Mouse (Mus musculus) left cerebral cortex, adult 18-20 months (tissue): ENCODE data around the gene Ncapd2. TPM values are rescaled to one million over a fixed set of nuclear protein-coding genes. Genes with fewer than 3 reads are reported as not detected.
A peak's percentile ranks its signal among the peaks of the same experiment; 100 is the strongest.

Experiments
- DNase-seq, 2 experiments: peaks; one replicate each; pipeline ENCODE4 v3.0.0; 2021 to 2022; ENCODE audit warnings: low spot score in 2 of 2, mixed read lengths in 1 of 2
- total RNA-seq, 2 experiments: library from RNA; stranded (reverse); gene quantifications; 2 replicates each; pipeline ENCODE4 v1.2.3; 2021

Gene Ncapd2
- total RNA-seq, 2 experiments from 2014 or later = 22.0 to 24.4 TPM

DNA sequence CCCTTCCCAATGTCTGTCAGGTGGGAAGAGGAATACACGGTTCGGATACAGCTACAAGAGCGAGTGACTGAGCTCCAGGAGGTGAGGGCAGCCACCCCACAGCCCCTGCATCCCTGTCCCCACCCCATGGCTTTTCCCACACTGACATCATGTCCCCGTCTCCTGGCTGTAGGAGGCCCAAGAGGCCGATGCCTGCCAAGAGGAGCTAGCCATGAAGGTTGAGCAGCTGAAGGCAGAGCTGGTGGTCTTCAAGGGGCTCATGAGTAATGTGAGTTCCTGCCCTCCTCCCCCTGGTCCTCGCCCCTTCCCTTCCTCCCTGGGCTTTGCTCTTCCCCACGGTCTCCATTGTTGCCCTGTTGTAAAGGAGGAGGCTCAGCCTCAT, 41.9 kb downstream of the Ncapd2 start:
- DNase-seq = no peak

DNA sequence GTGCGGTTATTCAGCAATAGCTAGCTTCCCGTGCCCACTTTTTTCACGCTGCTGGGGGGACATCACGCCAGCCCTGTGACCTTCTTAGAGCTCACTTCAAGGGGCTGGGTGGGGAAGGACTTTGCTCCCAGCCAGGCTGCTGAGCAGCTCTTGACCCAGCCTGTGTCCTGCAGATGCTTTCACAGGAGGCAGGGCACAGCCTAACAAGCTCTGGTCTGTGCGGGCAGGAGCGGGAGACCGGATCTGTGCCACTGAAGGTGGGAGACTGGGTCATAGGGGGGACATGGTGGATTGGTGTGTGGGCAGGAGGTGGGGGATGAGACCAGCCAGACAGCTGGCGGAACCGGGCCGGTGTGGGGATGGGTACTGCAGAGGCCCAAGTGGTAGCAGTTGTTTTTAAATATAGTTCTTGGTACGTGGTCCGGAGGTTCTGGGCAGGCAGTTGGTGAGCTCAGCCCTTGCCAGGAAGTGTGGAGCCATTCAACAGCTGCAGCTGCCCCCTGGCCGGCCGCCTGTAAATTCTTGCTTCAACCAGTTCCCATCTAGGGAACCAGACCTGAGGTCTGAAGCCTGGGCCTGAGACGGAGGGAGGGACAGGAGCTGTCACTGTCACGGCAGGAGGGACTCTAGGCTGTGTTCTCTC, 42.5 kb downstream of the Ncapd2 start:
- DNase-seq = peak; percentile 55 to 72

DNA sequence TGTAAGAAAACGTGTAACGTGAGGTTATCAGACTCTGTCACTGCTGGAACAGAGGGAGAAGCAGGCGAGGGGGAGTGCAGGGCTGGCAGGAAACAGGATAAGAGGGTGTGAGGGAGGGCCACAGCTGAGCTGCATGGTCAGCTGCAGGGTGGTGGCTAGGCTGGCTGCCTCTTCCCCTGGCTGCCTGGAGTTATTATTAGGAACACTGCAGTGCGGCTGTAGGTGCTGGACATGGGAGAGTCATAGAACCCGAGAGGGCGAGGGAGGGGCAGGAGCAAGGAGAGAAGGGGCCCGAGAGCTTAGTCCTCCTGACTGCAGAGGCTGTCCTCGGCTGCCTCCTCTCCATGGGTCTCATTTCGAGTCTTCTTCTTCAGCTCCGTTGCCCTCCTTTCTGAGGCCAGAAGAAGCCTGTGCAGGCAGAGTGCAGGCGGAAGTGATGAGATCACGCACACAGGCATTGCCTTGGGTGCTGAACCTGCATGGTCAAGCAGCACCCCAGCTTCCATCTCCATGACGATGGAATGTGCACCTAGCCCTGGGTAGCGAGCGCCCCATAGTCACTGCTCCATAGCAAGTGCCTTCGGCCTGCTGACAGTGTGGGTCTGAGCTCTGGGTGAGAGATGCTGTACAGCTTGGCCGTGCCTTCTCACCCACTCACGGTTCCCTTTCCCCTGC, 43.1 kb downstream of the Ncapd2 start:
- peak; percentile 52 to 59 for DNase-seq

DNA sequence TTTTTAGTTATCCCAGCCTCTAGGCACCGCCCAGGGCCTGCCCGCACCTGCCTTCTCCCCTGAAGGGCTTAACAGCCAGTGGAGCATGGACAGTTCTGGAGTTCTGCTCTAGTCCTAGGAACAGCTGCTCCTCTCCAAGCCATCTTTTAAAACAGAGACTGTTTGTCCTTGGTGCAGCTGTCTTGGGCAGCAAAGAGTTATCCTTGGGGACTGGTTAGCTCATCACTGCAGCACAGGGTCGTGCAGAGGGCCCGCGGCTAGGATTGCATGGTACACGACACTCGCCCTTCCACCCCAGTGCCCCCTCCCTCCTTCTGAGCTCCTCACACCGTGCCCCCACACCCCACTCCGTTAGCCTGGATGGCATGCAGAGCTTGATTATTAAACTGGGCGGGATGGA, 44.2 kb downstream of the Ncapd2 start:
- no peak for DNase-seq

DNA sequence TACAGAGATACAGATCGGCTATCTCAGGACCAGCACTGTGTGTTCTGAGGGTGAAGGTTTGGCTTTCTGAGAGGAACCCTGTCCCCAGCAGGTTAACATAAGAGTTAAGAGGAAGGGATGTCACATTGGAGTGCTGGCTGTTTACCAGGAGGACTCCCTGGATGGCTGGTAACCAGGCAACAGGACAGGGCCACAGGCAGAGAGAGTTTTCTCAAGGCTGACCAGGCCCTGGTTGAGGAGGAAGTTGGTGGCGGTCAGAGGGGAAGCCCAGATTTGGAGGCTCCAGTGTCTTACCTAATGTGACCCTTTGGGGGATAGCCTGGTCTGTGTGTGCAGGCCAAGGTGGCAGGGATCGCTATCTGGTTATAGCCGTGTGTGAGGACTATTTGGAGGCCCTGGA, 44.7 kb downstream of the Ncapd2 start:
- DNase-seq = no peak

DNA sequence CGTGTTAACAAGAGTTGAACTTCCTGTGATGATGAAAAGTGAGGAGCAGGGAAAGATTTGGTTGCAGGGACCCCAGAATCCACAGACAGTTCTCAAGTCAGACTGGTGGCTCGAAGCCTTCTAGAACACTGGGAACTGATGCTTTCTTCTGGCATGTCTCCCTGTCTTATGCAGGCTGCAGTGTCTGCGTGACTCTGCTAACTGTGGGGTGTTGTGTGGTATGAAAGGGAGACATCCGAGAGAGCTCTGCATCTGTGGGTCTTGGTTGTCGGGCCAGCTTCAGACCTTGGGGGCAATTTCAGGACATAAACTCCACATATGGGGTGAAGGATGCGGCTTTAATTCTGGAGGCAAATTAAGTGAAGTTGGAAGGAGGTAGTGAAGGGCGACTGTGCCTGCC, 45.4 kb downstream of the Ncapd2 start:
- peak in 1 of 2 experiments; percentile 29 for DNase-seq

DNA sequence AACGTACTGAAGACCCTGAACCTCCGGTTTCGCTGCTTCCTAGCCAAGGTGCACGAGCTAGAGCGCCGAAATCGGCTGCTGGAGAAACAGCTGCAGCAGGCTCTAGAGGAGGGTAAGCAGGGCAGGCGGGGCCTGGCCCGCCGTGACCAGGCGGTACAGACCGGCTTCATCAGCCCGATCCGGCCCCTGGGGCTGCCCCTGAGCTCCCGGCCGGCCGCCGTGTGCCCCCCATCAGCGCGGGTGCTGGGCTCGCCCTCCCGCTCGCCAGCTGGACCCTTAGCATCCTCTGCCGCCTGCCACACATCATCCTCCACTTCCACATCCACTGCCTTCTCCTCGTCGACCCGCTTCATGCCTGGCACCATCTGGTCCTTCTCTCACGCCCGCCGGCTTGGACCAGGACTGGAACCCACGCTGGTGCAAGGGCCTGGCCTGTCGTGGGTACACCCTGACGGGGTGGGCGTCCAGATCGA, 46.0 kb downstream of the Ncapd2 start:
- DNase-seq = peak in 1 of 2 experiments; percentile 47

DNA sequence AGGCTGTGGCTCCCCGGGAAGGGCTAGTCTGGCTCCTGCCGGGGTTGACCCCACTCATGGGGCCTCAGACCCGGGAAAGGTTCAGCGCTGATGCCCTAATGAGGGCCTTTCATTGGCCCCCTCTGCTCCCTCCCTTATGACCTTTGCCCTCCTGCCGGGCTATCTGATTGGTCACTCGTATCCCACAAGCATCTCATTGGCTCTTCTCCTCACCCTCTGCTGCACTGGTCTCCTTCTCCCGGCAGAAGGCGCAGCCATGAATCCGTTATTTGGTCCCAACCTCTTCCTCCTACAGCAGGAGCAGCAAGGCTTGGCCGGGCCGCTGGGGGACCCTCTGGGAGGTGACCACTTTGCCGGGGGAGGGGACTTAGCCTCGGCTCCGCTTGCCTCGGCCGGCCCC, 46.5 kb downstream of the Ncapd2 start, which contains the start of gene Iffo1:
TSS of gene Iffo1 (plus strand) at position 241 of the 400 bp plus-strand sequence.
- peak; percentile 87 to 90 for DNase-seq

DNA sequence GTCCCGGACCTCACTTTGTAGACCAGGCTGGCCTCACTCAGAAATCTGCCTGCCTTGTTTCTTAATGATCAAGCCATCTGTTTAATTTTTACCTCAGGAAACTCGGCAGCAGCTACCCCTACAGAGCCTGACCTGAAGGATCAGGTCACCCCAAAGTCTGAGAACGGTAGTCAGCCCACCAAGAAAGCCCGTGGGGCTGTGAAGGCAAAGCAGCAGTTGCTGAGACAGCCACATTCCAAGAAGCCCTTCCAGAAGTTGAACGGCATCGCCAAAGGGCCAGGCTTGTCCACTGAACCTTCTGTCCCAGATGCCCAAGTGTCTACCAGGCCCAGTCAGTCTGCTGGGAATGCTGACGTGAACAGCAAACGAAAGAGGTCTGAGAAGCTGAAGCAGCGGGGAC, 47.6 kb downstream of the Ncapd2 start:
- DNase-seq = no peak

DNA sequence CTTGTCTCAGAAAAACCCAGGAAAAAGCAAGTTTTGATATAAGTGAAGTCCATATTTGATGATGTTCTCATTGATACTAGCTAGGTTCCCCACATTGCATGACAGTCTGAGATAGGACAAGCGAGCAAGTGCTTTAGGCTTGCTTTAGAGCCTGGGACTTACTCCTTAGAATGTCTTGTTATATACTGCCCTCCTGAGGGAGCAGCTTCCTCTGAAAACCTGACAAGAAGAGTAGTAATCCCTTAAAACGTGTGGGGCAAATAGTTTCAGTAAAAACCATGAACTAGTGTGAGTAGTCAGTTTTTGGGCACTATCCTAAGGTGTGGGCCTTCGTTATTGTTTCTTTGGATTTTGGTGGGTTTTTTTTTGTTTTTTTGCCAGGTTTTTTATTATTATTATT, 48.4 kb downstream of the Ncapd2 start:
- DNase-seq = no peak

DNA sequence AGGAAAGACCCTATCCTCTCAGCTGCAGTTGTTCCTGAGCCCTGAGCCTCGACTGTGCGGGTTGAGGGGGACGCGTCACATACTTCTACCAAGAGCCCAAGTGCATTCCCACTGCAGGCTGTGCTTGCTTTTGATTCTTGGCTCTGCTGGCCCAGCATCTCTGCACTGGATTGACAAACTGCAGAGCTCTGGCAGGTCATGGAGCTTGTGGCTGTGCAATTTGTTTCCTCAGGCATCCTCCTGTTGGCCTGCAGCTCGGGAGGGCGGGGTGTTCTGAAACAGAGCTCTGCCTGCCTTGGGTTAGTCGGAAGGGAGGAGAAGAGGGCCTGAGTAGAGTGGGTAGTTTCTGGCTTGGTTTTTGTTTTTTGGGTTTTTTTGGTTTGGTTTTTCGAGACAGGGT, 49.1 kb downstream of the Ncapd2 start:
- no peak for DNase-seq

DNA sequence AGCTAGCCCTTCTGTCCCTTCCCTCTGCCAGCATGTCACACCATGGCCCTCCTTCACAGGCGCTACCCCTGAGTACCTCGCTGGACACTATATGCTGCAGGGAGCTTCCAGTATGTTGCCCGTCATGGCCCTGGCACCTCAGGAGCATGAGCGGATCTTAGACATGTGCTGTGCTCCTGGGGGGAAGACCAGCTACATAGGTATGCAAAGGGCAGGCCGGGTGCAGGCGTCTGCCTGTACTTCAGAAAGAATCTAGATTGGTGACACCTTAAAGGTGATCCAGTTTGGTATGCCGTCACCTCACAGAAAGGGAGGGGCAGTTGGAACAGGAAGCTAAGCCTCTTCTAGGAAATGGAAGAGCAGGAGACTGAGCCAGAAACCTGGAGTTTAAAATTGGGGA, 51.8 kb downstream of the Ncapd2 start:
- no peak for DNase-seq

DNA sequence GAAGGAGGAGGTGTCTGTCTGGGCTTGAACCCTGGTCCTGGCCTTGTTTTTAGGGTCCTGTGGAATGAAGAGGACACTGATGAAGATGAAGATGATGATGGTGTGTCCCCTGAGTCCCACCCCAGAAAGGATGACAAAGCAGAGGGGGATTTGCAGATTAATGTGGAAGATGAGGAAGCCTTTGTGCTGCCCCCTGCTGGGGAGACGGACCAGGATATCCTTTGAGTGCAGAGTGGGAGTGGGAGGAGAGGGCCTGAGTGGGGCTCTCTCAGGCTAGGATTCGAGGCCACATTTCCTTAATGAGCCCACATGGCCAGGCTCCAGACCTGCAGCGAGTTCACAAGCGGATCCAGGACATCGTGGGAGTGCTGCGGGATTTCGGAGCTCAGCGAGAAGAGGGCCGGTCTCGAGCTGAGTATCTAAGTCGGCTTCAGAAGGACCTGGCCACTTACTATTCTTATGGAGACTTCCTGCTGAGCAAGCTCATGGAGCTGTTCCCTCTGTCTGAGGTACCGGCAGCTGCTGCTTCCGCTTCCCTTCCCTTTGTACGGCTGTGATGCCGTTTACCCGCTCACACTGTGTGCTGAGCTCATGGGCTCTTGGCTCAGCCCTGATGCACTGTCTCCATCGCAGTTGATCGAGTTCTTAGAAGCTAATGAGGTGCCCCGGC, 54.4 kb downstream of the Ncapd2 start:
- peak; percentile 47 to 62 for DNase-seq

DNA sequence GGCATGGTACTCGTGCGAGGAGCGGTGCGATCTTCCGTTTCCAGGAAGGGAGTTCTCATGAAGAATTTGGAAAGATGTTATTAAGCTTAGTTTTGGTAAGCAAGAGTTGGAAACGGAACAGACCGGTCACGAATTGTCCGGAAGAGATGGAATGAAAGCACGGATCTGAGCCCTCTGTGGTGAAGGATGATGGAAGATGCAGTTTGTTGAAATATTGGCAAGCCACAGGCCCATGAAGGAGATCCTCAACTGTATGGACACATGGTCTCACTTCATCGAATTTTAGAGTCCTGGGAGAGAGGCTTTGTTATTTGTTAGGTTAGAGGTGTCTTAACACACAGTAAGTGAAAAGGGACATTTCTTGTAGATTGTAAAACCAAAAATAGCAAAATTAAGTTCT, 59.0 kb downstream of the Ncapd2 start:
- no peak for DNase-seq

DNA sequence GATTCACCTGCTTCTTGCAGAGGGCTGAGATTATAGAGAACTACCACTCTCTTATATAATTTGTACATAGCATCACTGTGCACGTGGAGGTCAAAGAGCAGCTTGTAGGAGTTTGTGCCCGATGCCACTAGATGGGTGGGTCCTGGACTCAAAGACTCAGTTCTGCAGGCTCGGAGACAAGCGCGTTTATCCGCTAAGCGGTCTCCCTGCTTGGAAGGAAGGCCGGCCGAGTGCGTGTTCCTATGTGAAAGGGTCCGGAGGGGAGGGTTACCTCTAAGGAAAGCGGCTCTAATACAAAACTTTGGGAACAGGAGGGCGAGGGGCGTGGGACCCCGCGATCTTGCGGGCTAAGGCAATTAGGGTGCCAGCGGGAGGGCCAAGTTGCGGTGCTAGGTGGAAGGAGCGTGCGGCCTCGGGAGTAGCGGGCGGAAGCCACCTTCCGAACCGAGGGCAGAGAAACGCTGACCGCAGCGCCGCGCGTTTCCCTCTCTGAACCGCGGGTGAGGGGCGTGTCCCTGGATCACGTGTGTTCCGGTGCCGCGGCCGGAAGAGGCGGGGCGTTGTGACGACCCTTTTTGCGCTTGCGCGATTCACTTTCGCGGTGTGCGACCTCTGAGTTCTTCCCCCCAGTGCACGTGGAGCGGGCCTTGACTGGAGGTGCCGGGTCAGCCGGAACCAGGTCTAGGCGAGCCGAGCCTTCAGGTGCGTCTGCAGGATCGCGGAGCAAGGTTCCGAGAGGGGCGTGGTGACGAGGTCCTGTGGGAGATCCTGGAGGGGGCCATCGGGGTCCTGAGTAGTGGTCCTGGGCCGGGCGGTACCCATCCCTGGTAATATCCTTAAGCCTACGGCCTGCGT, 60.0 kb downstream of the Ncapd2 start, which contains the start of gene Nop2:
TSS of gene Nop2 (plus strand) at position 608 of the 855 bp plus-strand sequence.
- peak; percentile 82 to 85 for DNase-seq

DNA sequence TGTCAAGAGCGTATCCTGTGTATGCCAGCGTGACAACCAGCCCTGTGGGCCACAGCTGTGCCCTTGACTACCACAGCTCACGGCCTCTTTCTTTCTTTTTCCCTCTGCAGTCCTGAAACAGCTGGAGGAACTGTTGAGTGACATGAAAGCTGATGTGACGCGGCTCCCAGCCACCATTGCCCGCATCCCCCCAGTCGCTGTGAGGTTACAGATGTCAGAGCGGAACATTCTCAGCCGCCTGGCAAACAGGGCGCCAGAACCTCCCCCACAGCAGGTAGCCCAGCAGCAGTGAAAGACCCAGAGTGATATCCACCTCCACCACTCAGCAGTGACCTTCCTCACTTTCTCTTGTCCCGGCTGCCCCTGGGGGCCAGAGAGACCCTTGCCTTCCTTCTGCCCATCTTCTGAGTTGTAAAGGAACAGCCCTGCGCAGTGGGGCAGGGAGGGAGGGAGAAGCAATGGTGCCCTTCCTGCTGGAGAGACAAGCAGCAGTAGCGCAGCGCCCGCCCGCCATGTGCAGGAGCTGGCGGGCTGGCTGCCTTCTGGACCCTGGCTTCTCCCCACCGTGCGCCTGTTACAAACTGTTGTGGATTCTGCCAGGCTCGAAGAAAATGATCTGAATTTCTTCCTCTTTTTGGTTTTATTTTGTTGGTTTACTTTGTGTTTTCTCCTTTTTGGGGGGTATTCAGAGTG, 61.6 kb downstream of the Ncapd2 start:
- DNase-seq = no peak

DNA sequence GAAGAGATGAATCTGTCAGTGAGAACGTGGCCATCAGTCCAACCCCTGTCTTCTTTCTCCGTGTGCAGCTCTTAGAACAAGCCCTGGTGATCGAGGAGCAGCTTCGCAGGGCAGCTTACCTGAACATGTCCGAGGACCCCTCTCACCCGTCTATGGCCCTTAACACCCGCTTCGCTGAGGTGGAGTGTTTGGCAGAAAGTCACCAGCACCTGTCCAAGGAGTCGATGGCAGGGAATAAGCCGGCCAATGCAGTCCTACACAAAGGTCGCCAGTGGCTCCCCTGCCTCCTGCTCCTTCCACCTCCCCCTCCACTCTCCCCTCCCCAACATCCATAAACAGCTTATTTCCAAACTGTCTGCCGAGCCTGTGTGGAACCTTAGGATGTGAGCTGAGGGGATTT, 62.8 kb downstream of the Ncapd2 start:
- no peak for DNase-seq

DNA sequence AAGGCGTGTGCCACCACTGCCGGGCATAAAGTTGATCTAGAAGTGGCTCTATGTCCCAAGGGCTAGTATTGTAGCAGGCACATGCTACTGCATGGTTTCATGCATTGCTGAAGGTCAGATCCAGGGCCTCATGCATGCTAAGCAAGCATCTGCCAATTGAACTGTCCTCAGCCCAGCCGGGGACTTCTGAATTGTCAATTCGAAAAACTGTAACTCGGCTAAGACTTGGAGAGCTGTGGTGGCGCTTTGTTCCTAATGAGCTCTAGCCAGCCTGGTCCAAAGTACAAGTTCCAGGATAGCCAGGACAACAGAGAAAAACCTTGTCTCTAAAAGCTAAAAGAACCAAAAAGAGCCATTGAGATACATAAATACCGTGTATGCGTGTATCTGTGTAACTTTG, 72.1 kb downstream of the Ncapd2 start:
- no peak for DNase-seq
